Mouse (Mus musculus) hindbrain, embryonic 10.5 days (tissue): ENCODE results near the gene Kcnma1. TPM values are rescaled to one million over a fixed set of nuclear protein-coding genes. Genes with fewer than 3 reads are reported as not detected.

Experiments used
- DNase-seq: peaks from one replicate; pipeline ENCODE4 v3.0.0-alpha.2; 2017; ENCODE audit warnings: low spot score
- H3K27ac ChIP-seq: fragments of 300-500 bp; sonication (generic); 2 replicates; pipeline ENCODE4 v1.5.1; 2016; ENCODE audit warnings: mild to moderate bottlenecking, moderate library complexity
- H3K27me3 ChIP-seq: fragments of 300-500 bp; sonication (generic); 2 replicates; pipeline ENCODE4 v1.6.1; 2016; ENCODE audit warnings: mild to moderate bottlenecking; ENCODE audit not compliant: poor library complexity, insufficient read depth, severe bottlenecking
- H3K36me3 ChIP-seq: fragments of 300-500 bp; sonication (generic); 2 replicates; pipeline ENCODE4 v1.6.1; 2016; ENCODE audit warnings: mild to moderate bottlenecking, moderate library complexity
- H3K4me1 ChIP-seq: fragments of 300-500 bp; sonication (generic); replicated peaks from 2 replicates; pipeline ENCODE4 v1.6.1; 2016; ENCODE audit warnings: mild to moderate bottlenecking
- H3K4me3 ChIP-seq: fragments of 300-500 bp; sonication (generic); 2 replicates; pipeline ENCODE4 v1.5.1; 2016; ENCODE audit warnings: mild to moderate bottlenecking, moderate library complexity
- H3K9me3 ChIP-seq: fragments of 300-500 bp; sonication (generic); 2 replicates; pipeline ENCODE4 v1.6.1; 2016; ENCODE audit warnings: mild to moderate bottlenecking, moderate library complexity
- WGBS: fragments of 180-500 bp; shearing (Covaris S2); methylation state at CpG from one replicate; pipeline ENCODE4 v1.1.7; 2016; 5-methylcytosine and 5-hydroxymethylcytosine counted together
- polyA plus RNA-seq: library from polyadenylated mRNA; unstranded; fragments of >200 nt; fragmentation: Nextera tagmentation; extraction: Ambion mirVana; gene quantifications from 2 replicates; pipeline ENCODE4 v1.2.1, GENCODE M21; 2016

Gene Kcnma1
- polyA plus RNA-seq, 1 experiment from 2014 or later, result 1.1 TPM

DNA sequence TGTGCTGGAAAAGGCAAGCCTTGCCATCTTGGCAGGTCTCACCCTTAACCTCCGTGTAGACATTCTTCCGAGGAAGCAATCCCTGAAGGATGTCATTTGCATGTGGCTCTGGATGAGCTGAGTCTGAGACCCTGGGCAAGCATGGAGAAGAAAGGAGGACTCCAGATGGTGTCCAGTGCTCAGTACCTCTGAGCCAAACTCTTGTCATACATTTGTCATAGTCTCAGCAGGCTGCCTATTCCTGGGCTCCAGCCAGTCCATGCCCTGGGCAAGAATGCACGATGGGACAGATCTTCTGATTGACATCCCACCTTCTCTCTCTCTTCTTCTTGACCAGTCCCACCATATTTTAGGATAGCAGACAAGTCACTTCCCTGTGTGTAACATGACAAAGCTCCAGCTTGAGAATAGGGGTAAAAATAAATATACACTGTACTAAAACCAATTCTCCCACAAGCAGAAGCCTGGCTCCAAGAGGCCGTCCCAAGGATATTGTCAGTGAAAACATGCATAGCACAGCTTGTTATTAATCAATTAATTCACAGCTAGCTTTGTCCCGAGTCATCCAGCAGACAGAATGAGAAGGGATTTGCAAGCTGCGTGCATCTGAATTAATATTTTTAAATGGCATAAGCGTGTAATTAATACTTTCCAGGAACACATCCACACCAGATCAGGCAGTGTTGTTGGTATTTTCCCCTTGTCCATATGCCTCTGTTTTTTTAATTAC is 290.4 kb downstream of the Kcnma1 start:
- peaks cover 8% of the 10 kb centered on the region for H3K4me1 ChIP-seq
- H3K9me3 ChIP-seq, result no peaks in the 10 kb centered on the region
- H3K27me3 ChIP-seq, result no peaks in the 10 kb centered on the region
- DNase-seq, result no peak
- no peak overlapping the region for H3K27ac ChIP-seq
- no peak overlapping the region for H3K4me3 ChIP-seq
- 64% methylated on average over 7 of the region's 7 CpGs for WGBS
- no peaks in the 10 kb centered on the region for H3K36me3 ChIP-seq

DNA sequence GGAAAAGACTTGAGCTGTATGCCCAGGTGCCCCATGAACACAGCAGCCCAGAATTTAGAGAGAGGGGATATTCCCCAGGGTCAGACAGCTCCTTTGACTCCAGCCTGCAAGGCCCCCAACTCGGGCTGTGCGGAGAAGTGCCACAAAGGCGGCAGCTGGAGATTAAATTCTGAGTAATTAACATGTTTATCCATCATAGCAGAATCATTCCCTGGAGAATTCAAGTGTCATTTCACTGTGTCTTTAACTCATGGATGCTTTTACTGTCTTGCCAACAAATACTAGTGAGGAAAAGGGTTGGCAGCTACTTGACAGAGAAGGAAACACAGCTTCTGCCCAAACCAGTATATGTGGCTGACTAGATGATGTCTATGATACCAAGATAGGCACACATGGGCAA is 295.0 kb downstream of the Kcnma1 start:
- WGBS, result 73% methylated on average over 3 of the region's 3 CpGs
- Histone ChIP-seq H3K9me3 (no peaks in the 10 kb centered on the region), H3K36me3 (no peaks in the 10 kb centered on the region), H3K4me3 (no peak overlapping the region), H3K27ac (no peak overlapping the region), H3K27me3 (no peaks in the 10 kb centered on the region), H3K4me1 (peaks cover 15% of the 10 kb centered on the region)
- no peak for DNase-seq

DNA sequence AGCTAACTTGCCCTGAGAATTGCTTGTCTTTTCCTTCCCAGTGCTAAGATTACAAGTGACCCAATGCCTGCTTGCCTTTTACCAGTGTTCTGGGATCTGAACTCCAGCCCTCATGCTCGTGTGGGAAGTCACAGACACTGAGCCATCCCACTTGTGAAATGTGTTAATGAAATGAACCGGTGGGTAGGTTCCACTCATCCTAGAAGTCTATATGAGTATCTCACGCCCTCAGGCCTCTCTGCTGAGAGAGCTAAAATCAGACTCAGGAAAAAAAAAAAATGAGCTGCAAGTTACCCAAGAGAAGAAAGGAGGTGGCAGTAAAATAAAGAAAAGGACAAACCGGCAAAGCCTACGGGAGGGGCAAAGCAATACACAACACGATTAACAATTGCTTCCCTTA is 295.6 kb downstream of the Kcnma1 start:
- Histone ChIP-seq H3K9me3 (no peaks in the 10 kb centered on the region), H3K27me3 (no peaks in the 10 kb centered on the region), H3K4me3 (no peak overlapping the region), H3K27ac (no peak overlapping the region), H3K36me3 (no peaks in the 10 kb centered on the region), H3K4me1 (peaks cover 9% of the 10 kb centered on the region)
- 90% methylated on average over 6 of the region's 6 CpGs for WGBS
- no peak for DNase-seq

GRCm38 (mm10) chr14:23714396-23715131 is 299.7 kb downstream of the Kcnma1 start:
- H3K4me1 ChIP-seq, result peaks cover 16% of the 10 kb centered on the region
- no peaks in the 10 kb centered on the region for H3K9me3 ChIP-seq
- no peak overlapping the region for H3K27ac ChIP-seq
- no peaks in the 10 kb centered on the region for H3K27me3 ChIP-seq
- no peaks in the 10 kb centered on the region for H3K36me3 ChIP-seq
- no peak overlapping the region for H3K4me3 ChIP-seq
- no peak for DNase-seq
- 81% methylated on average over 7 of the region's 7 CpGs for WGBS

DNA sequence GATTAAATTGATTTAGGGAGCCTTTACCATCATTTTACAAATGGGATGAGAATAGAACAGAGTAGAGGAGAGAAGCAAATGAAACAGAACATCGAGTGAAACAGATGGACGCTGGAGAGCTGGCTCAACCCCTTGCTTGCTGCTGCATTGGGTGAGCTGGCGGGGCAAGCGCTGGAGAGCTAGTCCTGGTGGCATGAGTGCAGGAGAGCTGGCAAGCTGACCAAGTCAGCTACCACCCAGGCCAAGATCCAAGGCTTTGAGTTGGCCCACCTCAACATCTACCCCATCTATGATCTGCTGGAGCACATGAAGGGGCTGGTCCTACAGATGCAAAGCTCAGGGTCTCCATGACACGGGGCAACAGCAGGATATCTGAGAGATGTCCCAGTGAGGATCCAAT is 301.4 kb downstream of the Kcnma1 start:
- no peaks in the 10 kb centered on the region for H3K9me3 ChIP-seq
- no peak overlapping the region for H3K4me3 ChIP-seq
- peaks cover 16% of the 10 kb centered on the region for H3K4me1 ChIP-seq
- no peaks in the 10 kb centered on the region for H3K27me3 ChIP-seq
- no peaks in the 10 kb centered on the region for H3K36me3 ChIP-seq
- whole genome bisulfite sequencing, result 85% methylated on average over 5 of the region's 5 CpGs
- no peak for DNase-seq
- no peak overlapping the region for H3K27ac ChIP-seq

DNA sequence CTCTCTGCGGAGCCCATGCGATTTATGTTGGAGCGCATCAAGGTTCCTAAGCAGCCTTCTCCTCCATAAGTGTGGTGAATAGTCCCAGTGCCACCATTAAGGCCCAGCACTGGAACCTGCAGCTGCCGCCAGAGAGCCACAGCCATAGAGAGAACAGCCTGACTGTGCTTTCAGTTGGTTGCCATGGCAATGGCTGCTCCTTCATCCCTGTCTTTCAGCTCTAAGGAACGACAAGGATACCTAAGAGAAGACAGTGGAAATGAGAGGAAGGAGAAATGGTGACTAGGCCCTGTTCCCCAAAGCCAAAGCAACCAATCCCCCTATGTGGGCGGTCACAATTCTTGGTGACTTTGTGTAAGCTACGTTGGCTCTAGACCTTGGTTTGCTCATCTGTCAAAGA is 303.3 kb downstream of the Kcnma1 start:
- Histone ChIP-seq H3K4me1 (peaks cover 16% of the 10 kb centered on the region), H3K27ac (no peak overlapping the region), H3K9me3 (no peaks in the 10 kb centered on the region), H3K4me3 (no peak overlapping the region), H3K27me3 (no peaks in the 10 kb centered on the region), H3K36me3 (no peaks in the 10 kb centered on the region)
- no peak for DNase-seq
- WGBS, result 76% methylated on average over 7 of the region's 7 CpGs

DNA sequence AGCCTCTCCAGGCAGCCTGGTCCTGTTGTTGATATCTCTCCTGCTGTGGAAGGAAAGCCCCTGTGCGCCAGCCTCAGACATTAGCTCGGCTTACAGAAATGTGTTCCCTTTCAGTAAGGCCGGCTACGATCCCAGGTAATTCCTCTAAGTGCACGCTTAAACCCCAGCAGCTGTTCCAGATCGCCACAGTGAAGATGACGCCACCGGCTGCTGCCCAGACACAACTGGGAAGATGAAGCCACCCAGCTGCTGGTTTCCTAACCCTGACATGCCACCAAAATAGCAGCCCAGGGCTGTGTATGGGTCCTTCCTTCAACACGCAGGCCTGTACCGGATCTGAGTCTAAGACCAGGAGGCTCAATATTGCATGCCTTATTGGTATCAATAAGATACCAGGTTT is 307.5 kb downstream of the Kcnma1 start:
- Histone ChIP-seq H3K4me1 (peaks cover 8% of the 10 kb centered on the region), H3K36me3 (no peaks in the 10 kb centered on the region), H3K9me3 (no peaks in the 10 kb centered on the region), H3K27me3 (no peaks in the 10 kb centered on the region), H3K27ac (no peak overlapping the region), H3K4me3 (no peak overlapping the region)
- DNase-seq, result no peak
- 86% methylated on average over 10 of the region's 10 CpGs for WGBS

DNA sequence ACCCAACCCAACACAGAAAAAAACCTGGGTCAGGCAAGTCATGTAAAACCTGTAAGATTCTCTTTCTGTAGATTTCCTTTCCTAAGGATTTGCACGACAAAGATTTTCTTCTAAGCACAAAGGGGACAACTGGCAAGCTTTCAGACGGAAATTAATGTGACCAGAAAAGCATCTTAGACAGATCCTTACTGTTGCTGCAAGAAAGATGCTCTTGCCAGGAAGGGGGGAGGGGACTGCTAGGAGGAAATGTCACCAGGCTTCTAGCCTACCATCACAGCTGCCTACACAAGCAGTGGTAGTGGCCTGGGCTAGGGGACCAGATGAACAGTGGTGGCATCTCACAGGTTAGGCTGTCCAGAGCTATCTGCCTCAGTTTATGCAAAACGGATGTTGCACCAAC is 308.6 kb downstream of the Kcnma1 start:
- no peaks in the 10 kb centered on the region; the same call in 1 of the 2 replicates for H3K4me1 ChIP-seq
- H3K9me3 ChIP-seq, result no peaks in the 10 kb centered on the region
- H3K27ac ChIP-seq, result no peak overlapping the region
- no peaks in the 10 kb centered on the region for H3K27me3 ChIP-seq
- H3K4me3 ChIP-seq, result no peak overlapping the region
- no peak for DNase-seq
- 74% methylated on average over 3 of the region's 3 CpGs for WGBS
- no peaks in the 10 kb centered on the region for H3K36me3 ChIP-seq

DNA sequence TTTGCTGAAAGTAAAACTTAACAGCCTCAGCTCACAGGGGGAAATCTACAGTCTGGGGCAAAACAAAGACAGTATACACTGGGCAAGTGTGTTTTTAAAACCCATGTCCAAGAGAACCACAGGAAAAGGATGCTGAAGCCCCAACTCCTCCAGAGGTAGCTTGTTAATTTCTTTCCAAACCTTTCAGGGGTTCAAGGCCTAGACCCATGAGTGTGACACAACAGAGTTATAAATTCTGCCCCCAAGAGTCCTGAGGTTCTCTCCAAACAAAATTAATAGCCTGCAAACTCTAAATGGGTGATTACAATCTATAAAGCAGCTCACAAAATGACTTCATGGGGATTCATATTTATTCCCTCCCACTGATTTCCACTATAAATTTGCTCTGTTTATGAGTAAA is 310.0 kb downstream of the Kcnma1 start:
- H3K36me3 ChIP-seq, result no peaks in the 10 kb centered on the region
- no peaks in the 10 kb centered on the region; the same call in 1 of the 2 replicates for H3K4me1 ChIP-seq
- no peaks in the 10 kb centered on the region for H3K9me3 ChIP-seq
- no peaks in the 10 kb centered on the region for H3K27me3 ChIP-seq
- no peak overlapping the region for H3K27ac ChIP-seq
- no peak overlapping the region for H3K4me3 ChIP-seq
- DNase-seq, result no peak

DNA sequence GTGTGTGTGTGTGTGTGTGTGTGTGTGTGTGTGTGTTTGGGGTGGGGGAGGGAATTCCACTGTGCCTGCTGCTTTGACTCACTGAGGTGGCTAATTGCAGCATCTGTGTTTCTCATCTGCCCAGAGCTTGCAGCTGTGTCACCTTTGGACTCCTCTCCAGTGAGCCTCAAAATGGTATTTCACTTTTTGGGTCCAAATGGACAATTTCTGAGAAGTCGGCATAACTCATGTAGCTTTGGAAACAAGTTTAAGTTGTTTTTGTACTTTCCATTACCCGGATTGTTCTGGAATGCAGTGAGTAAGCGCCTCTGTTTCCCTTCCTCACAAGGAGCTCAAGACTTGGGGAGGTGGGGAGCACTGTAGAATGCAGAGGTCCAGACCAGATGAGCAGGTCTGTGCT is 317.9 kb downstream of the Kcnma1 start:
- Histone ChIP-seq H3K9me3 (no peaks in the 10 kb centered on the region), H3K4me1 (no peaks in the 10 kb centered on the region; the same call in 1 of the 2 replicates), H3K27ac (no peak overlapping the region), H3K4me3 (no peak overlapping the region), H3K36me3 (no peaks in the 10 kb centered on the region), H3K27me3 (no peaks in the 10 kb centered on the region)
- no peak for DNase-seq
- 81% methylated on average over 3 of the region's 3 CpGs for WGBS

GRCm38 (mm10) chr14:23689681-23690080 is 324.6 kb downstream of the Kcnma1 start:
- no peaks in the 10 kb centered on the region for H3K36me3 ChIP-seq
- no peaks in the 10 kb centered on the region for H3K9me3 ChIP-seq
- no peak overlapping the region for H3K4me3 ChIP-seq
- no peak overlapping the region for H3K27ac ChIP-seq
- H3K27me3 ChIP-seq, result no peaks in the 10 kb centered on the region
- DNase-seq, result no peak
- 61% methylated on average over 5 of the region's 5 CpGs for WGBS
- peaks cover 4% of the 10 kb centered on the region; the same call in 1 of the 2 replicates for H3K4me1 ChIP-seq

DNA sequence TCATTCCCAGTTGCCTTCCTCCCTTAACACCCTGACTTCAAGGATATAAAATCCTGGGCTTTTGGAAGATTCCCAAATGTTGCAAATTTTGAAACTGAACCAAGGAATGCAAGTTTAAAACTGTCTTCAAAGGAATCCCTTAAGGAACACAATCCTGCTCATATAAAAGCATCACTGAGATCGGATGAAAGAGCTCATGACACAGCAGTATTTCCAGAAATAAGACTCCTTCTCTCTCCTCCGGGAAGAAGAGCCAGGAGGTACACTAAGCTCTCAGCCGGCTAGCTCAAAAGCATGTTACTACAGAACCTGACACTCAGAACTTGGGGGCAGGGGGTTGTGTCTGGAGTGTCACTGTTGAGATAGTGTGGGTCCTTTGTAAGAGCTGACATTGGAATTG is 325.8 kb downstream of the Kcnma1 start:
- 90% methylated on average over 3 of the region's 3 CpGs for WGBS
- H3K36me3 ChIP-seq, result no peaks in the 10 kb centered on the region
- DNase-seq, result no peak
- H3K9me3 ChIP-seq, result no peaks in the 10 kb centered on the region
- H3K27ac ChIP-seq, result no peak overlapping the region
- peaks cover 4% of the 10 kb centered on the region; the same call in 1 of the 2 replicates for H3K4me1 ChIP-seq
- H3K27me3 ChIP-seq, result no peaks in the 10 kb centered on the region
- H3K4me3 ChIP-seq, result no peak overlapping the region

DNA sequence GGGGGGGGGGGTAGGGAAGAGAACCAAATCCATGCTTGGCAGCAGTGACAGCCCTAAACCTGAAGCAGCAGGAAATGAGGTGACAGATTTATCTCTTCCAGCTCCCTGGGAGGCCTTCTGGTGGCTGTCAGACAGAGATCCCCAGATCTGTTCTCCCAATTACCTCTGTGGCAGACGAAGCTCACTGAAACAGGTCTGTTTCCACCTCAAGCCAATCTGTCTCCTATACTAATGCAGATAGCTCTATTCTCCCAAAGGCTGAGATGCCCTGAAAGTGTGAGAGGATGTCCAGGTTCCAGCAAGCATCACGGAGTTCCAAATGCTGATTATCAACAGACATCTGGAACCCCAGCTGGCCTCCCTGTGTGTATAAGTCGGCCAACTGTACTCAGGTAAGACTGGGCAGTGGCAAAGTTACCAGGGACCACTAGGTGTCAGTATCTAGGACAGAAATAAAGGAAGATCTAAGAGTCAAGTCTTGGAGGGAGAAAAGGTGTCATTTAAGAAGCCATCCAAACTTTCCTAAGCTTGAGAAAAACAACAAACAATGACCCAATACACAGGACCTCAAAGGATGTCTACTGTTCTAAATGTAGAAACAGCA is 329.7 kb downstream of the Kcnma1 start:
- Histone ChIP-seq H3K27ac (no peak overlapping the region), H3K36me3 (no peaks in the 10 kb centered on the region), H3K4me3 (no peak overlapping the region), H3K4me1 (0 out of 2 replicates have a peak, but pooled peaks cover 4% of the 10 kb centered on the region), H3K27me3 (no peaks in the 10 kb centered on the region), H3K9me3 (no peaks in the 10 kb centered on the region)
- DNase-seq, result no peak
- 60% methylated on average over 3 of the region's 3 CpGs for WGBS
